Mouse (Mus musculus) neural tube, embryonic 13.5 days (tissue): ENCODE measurements at regions not wholly inside any gene's neighbourhood (a gene's known extent, or its start where the extent isn't known, plus 50 kb on each side); places are given as distances from the start of the nearest gene placed in this dataset.

Experiments used
- ATAC-seq: fragments of 200-750 bp; cut with Nextera tagmentation; 2 replicates; pipeline ENCODE4 v1.8.0; 2017; ENCODE audit warnings: low read depth, mild to moderate bottlenecking, moderate TSS enrichment, moderate library complexity
- H3K27ac ChIP-seq: fragments of 300-500 bp; sonication (generic); replicated peaks from 2 replicates; pipeline ENCODE4 v1.5.1; 2015; ENCODE audit warnings: moderate library complexity, mild to moderate bottlenecking, inconsistent platforms
- H3K27me3 ChIP-seq: fragments of 300-500 bp; sonication (generic); 2 replicates; pipeline ENCODE4 v1.6.1; 2015; ENCODE audit warnings: mild to moderate bottlenecking, inconsistent platforms
- H3K36me3 ChIP-seq: fragments of 300-500 bp; sonication (generic); 2 replicates; pipeline ENCODE4 v1.6.1; 2015; ENCODE audit warnings: mild to moderate bottlenecking, inconsistent platforms
- H3K4me1 ChIP-seq: fragments of 300-500 bp; sonication (generic); replicated peaks from 2 replicates; pipeline ENCODE4 v1.6.1; 2015; ENCODE audit warnings: inconsistent platforms
- H3K4me2 ChIP-seq: fragments of 300-500 bp; sonication (generic); 2 replicates; pipeline ENCODE4 v1.6.1; 2015; ENCODE audit warnings: inconsistent platforms, mild to moderate bottlenecking, moderate library complexity
- H3K4me3 ChIP-seq: fragments of 300-500 bp; sonication (generic); 2 replicates; pipeline ENCODE4 v1.5.1; 2015; ENCODE audit warnings: mild to moderate bottlenecking, inconsistent platforms
- H3K9ac ChIP-seq: fragments of 300-500 bp; sonication (generic); 2 replicates; pipeline ENCODE4 v1.6.1; 2015; ENCODE audit warnings: moderate library complexity, mild to moderate bottlenecking, inconsistent platforms
- H3K9me3 ChIP-seq: fragments of 300-500 bp; sonication (generic); 2 replicates; pipeline ENCODE4 v1.6.1; 2016; ENCODE audit warnings: inconsistent platforms
- WGBS: fragments of 180-500 bp; shearing (Covaris S2); methylation state at CpG from one replicate; pipeline ENCODE4 v1.1.7; 2015; 5-methylcytosine and 5-hydroxymethylcytosine counted together

DNA sequence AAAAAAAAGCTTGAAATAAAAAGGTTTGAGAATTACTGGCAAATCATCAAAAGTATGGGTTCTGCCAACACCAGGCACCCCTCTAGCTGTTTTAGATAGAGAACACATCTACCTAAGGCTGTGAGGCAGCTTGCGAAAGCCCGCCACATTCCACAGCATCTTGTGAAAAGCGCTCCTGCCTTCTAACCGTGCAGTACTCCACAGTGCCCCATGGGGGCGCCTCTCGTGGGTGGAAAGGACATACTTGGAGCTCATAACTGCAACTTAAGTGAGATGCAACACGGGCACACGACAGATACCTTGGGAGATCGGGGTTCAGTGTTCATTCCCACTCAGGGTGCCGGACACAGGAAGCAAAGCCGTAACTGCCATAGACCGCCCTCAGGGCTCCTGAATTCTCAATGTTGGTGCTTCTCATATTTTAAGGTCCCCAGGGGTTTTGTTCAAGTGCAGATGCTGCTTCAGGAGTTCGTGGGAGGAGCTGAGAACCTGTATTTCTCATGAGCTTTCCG, 149.9 kb downstream of the Hibadh start:
- H3K27ac ChIP-seq = no peak overlapping the region
- H3K4me1 ChIP-seq = peaks cover under 1% of the 10 kb centered on the region; the same call in 1 of the 2 replicates
- 80% methylated on average over 14 of the region's 14 CpGs for WGBS
- H3K27me3 ChIP-seq = no peaks in the 10 kb centered on the region
- H3K4me2 ChIP-seq = no peak overlapping the region
- no peak for ATAC-seq
- no peaks in the 10 kb centered on the region for H3K9me3 ChIP-seq
- no peak overlapping the region for H3K4me3 ChIP-seq
- H3K9ac ChIP-seq = no peak overlapping the region
- H3K36me3 ChIP-seq = no peaks in the 10 kb centered on the region

DNA sequence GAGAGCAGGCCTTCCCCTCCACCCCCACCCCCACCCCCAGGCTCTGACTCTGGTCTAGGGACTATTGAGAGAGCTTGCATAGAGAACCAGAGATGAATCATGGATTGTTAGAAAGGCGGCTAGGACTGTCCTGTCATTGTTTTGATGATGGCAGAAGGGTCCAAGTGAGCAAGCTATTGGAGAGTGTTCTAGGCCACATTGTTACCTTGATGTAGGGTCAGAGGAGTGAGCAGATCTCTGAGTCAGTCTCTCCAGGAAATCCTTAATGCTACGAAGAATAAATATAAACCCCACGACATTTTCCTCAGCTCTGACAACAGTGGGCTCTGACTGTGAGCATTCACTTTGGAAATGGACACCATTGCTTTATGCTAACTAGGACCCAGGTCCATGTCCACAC, 144.9 kb downstream of the Hibadh start:
- WGBS = 83% methylated on average over 3 of the region's 3 CpGs
- ATAC-seq = no peak

DNA sequence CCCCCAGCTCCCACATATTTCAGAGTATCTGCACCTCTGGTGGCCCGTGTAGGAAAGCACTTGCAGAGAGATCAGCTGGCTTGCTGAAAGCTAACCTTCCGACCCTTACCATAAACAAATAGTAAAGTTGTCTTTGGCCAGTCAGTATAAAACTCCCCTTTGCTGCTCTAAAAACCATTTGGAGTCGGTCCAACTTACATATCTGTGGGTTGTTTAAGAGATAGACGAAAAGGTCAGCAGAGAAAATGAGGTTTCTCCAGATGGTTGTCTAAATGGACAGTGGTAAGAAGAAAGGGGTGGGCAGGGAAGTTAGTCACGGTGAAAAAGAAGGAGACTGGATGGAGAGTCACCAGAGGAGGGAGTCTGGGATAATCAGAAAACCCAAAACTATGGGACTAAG, 144.3 kb downstream of the Hibadh start:
- ATAC-seq = no peak
- no peak overlapping the region for H3K4me3 ChIP-seq
- no peak overlapping the region for H3K27ac ChIP-seq
- H3K9ac ChIP-seq = no peak overlapping the region
- H3K9me3 ChIP-seq = no peaks in the 10 kb centered on the region
- H3K4me2 ChIP-seq = no peak overlapping the region
- H3K36me3 ChIP-seq = no peaks in the 10 kb centered on the region
- no peaks in the 10 kb centered on the region for H3K27me3 ChIP-seq
- WGBS = 72% methylated on average over 5 of the region's 5 CpGs
- no peaks in the 10 kb centered on the region; the same call in 1 of the 2 replicates for H3K4me1 ChIP-seq

More for the DNA sequence above, 144.9 kb downstream of the Hibadh start:
- no peaks in the 10 kb centered on the region for H3K9me3 ChIP-seq
- H3K27ac ChIP-seq = no peak overlapping the region
- no peak overlapping the region for H3K9ac ChIP-seq
- no peak overlapping the region for H3K4me3 ChIP-seq
- no peak overlapping the region for H3K4me2 ChIP-seq
- no peaks in the 10 kb centered on the region for H3K36me3 ChIP-seq
- H3K27me3 ChIP-seq = no peaks in the 10 kb centered on the region
- H3K4me1 ChIP-seq = no peaks in the 10 kb centered on the region; the same call in 1 of the 2 replicates
